ENCODE assay signal across 8 mouse cellular contexts in genomic region chr15:103627085-103627484, GRCm38 (mm10).
DNase-seq lines count a peak whose midpoint lies in the region; ATAC-seq and TF ChIP-seq lines count a peak whose summit lies in the region.

No protein-coding gene starts in this region.

- no peak for TF ChIP-seq POLR2A in brain, embryonic 14.5 days (IDR thresholded peaks at IDR 0.05; ENCODE audit: borderline replicate concordance, extremely low read depth, insufficient read depth, insufficient read length, poor library complexity, severe bottlenecking)

- intact Hi-C loops in heart, postnatal 25 days (cut with DNase I) = no loop called here

- no peak for ATAC-seq in megakaryocyte progenitor cell, adult 5-6 weeks (replicated peaks; ENCODE audit: poor library complexity)

- peak; percentile 4 for DNase-seq in heart, adult 8-10 months (ENCODE audit: low spot score)
- DNase-seq in heart, postnatal 25 days (ENCODE audit: low spot score) = no peak
- DNase-seq in brain, embryonic 14.5 days (ENCODE audit: low read depth) = peak; percentile 89
- DNase-seq in gonadal fat pad, adult 2 months (ENCODE audit: low read depth) = peak; percentile 65
- peak; percentile 35 to 37 for DNase-seq in layer of hippocampus, postnatal 10 days (ENCODE audit: low spot score in 2 of 2)
- peak; percentile 2 for DNase-seq in right cerebral cortex, postnatal 14 days
- no peak for DNase-seq in gastrocnemius, adult 8-10 months (ENCODE audit: low spot score in 2 of 2)

- TF ChIP-seq CTCF in brain, embryonic 14.5 days (IDR thresholded peaks at IDR 0.05; ENCODE audit: borderline replicate concordance, extremely low read depth, insufficient read depth, insufficient read length) = no peak

Comparison
In these comparisons a context has a peak if more than half of its experiments do, and no peak if none do; other contexts are left out.
1. DNase-seq: peak in heart, adult 8-10 months (single experiment), brain, embryonic 14.5 days (single experiment), gonadal fat pad, adult 2 months (single experiment), layer of hippocampus, postnatal 10 days (2 of 2) and right cerebral cortex, postnatal 14 days (single experiment); none in heart, postnatal 25 days (single experiment) and gastrocnemius, adult 8-10 months (0 of 2).